Mouse (Mus musculus) liver (tissue): ENCODE results near the gene Slc34a1.

Experiments used
- DNase-seq: peaks from one replicate; pipeline ENCODE4 v3.0.0-alpha.2; 2020; ENCODE audit warnings: mixed read lengths

The Slc34a1 gene

DNA sequence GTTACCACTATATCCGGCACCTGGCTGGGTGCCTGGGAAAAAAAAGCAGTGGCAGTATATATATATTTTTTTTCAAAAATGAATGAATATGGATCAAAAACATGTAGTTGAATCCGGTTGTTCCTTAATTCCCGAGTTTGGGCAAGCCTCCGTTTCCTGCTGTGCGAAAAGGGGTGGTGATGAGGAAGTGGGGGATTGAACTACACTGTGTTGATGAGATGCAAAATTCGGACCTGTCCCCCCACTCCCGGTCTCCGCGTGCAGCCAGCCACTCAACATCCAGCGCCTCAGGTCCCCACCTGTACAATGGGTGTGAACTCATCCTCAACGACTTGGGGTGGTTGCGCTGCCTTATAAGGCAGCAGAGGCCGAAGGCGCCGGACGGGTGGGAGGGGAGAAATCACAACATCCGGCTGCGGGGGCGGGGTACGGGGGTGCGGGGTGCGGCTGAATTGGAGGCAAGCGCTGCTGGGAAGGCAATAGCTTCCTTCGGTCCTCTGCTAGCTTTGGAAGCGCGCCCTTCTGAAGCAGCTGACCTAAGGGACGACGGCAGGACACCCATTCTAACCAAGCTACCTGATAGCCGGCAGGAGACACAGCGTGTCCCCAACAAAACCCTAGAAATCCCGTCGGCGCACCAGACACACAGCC lies 46.4 kb downstream of the Slc34a1 start:
- DNase-seq = peak; percentile 87

- peak; percentile 100 for DNase-seq
These were observed 46.9 kb downstream of the Slc34a1 start, which contains the start of gene Grk6 for GRCm38 (mm10) chr13:55444937-55445315. TSS of gene Grk6 (plus strand) at chr13:55445072.

DNA sequence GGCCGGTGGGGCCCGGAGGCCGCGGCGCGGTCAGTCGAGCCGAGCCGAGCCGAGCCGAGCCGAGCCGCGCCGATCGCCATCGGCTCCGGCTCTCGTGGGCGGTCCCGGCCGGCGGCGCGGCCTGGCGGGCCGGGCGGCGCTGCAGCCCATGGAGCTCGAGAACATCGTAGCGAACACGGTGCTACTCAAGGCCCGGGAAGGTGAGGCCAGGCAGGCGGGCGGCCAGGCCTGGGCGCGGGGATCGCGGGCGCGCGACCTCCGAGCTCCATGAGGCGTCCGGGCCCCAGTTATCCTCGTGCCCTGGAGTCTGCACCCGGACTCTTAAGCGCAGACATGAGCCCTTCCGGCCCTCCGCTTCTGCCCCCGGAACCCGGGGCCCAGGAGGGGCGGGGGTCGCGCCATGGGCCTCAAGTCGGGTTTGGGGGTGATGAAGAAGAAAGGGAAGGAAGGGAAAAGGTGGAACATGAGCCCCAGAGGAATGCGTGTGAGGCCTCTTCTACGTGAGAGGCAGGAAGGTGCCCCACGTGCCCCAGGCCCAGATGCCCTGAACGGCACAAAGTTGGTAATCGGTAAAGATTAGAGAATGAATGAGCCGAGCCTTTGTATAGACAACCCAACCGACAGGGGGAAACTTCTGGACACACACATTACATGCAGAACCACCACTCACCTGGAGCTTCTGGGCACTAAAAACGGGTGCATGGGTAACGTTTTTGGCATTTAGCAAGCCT lies 47.5 kb downstream of the Slc34a1 start:
- peak; percentile 30 for DNase-seq

GRCm38 (mm10) chr13:55446483-55447105 lies 48.6 kb downstream of the Slc34a1 start:
- DNase-seq = peak; percentile 90

DNA sequence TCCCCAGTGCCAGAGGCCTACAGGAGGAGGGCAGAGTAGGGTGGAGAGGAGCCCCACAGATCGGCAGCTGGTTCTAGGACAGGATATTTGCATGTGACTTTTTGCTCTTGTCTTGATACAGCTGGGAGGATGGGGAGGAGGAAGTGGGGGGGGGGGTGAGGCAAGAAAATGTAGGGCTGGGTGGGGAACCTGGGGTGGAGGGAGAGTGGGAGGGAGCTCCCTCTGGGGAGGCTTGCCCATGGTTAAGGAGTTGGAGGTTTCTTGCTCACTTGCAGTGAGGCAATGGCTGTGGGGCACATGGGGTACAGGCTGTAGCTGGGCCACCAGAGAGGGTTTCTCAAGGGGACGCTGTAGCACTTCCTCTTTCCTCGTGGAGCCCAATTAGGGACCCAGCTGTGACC lies 49.6 kb downstream of the Slc34a1 start:
- DNase-seq = peak; percentile 31

DNA sequence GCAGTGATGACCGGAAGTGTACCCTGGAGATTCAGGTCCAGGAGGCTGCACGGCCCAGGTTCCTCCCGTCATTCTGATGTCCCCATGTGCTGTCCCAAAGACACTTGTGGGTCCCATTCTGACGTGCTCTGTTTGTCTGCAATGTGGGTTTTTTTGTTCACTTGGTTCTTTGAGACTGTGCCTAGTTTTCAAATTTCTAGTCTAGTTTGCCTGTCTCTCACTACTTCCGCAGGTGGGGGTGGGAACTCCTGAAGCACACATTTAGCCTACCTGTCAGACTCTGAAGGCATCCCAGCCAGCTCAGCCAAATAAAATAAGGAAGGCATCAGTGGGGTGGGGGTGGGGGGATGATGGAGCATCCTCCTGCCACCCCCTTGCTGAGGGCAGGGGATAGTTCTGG lies 50.1 kb downstream of the Slc34a1 start:
- DNase-seq = no peak

GRCm38 (mm10) chr13:55449205-55449604 lies 51.2 kb downstream of the Slc34a1 start:
- no peak for DNase-seq

GRCm38 (mm10) chr13:55449679-55450441 lies 51.9 kb downstream of the Slc34a1 start:
- peak; percentile 35 for DNase-seq

DNA sequence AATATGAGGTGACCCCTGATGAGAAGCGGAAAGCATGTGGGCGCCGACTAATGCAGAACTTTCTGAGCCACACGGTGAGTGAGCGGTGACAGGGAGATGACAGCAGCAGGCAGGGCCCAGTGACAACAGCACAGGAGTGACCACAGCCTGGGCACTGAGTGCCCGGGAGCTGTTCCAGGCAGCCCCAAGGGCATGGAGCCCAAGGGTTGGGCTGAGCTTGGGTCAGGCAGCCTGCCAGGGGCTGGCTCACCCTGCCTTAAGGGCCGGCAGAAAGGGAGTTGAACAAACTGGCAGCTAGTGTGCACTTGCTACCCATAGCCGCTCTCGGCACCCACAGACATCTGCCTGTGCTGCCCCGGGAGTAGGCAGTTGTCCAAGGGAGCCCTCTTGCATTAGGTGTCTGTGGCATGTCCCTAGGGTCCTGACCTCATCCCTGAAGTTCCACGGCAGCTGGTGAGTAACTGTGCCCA lies 52.6 kb downstream of the Slc34a1 start:
- DNase-seq = no peak

DNA sequence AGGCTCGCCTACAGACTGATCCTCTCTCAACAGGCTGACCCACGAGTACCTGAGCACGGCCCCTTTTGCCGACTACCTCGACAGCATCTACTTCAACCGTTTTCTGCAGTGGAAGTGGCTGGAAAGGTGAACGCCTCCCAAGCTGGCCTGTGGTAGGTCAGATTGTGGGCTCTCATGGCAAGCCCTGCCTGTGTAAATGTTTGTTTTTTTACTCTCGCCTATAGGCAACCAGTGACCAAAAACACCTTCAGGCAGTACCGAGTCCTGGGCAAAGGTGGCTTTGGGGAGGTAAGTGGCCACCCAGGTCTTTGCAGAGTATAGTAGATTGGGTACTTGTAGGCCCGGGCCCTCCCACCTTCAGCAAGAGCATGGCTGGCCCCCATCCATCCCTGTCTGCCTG lies 53.3 kb downstream of the Slc34a1 start:
- DNase-seq = no peak

GRCm38 (mm10) chr13:55451785-55452549 lies 54.0 kb downstream of the Slc34a1 start:
- no peak for DNase-seq

DNA sequence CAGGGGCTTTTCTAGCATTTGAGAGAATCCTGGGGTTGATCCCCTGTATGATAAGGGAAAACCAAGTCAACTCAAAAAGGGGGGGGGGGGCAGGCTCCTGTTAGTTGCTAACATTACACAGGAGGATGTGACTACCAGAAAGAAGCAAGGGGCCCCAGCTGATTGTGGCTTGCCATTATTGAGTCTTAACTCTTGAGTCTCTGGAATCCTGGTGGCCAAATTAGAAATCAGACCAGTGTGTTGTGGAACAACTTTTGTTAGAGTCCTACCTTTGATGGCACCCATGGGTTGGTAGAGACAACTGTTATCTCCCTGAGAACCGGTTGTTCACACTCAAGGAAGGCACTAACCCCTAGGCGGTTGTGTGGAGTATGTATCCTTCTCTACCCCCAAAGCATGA lies 65.0 kb downstream of the Slc34a1 start:
- no peak for DNase-seq

DNA sequence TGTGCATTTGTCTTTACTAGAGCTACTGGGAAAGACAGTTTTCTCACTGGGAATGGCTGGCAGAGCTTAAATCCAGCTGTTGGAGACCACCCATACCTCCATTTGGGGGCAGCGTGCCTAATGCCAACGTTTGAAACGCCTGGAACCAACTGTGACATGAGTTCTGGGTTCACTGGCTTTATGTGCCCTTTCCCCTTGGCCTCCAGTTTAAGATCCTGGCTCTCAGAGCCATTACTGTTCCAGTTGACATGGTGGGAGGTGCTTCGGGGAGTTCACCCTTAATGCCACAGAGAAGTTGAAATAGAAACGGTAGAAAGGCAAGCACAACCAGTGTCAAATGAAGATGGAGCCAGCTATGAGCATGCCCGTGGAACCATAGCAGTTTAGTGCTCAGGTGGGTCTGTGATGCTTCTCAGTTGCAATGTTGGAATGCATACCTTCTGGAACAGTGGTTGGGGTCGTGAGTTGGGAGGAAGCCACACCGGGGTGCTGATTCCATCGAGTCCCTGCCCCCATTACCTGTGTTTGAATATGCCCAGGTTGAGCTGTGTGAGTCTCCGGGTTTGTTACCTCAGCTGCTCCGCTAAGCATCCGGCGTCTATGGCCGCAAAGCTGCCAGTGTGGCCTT lies 65.5 kb downstream of the Slc34a1 start:
- no peak for DNase-seq

DNA sequence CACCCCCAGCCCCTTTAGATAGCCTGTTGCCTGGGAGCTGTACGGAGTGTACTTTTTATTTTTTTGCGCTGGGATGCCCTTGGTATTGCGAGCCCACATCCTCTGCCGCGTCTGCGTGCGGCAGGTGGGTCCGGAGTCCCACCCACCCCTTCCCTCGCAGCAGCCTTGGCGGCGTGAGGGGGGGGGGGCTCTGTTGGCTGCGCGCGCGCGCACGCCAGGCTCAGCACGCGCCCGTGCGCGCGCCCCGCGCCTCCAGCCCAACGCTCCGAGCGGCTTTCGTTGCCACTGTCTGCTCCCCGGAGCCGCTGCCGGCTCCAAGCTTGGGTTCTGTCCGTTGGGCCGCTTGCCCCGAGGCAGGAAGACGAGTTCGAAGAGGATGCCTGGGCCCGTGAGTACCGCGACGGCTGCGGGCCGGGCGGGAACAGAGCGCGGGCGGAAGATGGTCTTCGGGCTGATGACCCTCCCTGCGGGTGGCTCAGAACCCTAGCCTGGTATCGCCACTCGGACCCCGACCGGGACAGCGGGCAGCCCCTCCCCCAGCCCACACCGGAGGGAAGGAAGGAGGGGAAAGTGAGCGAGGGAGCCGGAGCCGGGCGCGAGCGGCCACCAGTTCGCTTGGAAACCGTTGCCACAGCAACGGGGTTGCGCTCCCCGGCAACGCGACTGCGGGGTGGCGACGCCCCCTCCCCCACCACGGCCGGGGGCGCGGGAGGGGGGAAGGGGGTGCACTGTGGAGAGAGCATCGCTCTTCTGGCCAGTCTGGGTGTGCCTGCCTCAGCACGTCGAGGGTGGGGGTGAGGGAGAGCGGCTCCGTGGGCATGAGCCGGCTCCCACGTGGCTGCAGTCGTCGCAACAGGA lies 66.3 kb downstream of the Slc34a1 start, which contains the start of gene Prr7:
Prr7 (plus strand) TSS at position 241 of the 858 bp plus-strand sequence.
- DNase-seq = peak; percentile 41

GRCm38 (mm10) chr13:55465184-55465583 lies 67.2 kb downstream of the Slc34a1 start:
- no peak for DNase-seq
